Mouse (Mus musculus): ENCODE measurements around the gene Hnrnpc.

Gene Hnrnpc

DNA sequence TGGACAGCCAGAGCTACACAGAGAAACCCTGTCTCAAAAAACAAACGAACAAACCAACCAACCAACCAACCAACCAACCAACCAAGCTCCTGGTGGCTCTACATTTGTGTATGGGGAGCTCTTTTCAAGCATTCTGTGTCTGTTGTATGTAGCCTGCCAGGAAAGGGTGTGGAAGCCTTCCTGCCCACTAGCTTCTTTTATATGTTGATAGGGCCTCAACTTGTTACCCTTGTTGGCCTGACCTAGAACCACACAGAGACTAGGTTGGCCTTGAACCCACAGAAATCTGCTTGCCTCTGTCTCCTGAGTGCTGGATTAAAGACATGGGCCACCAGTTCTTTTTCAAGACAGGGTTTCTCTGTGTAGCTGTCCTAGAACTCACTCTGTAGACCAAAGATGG is 10.3 kb upstream of the Hnrnpc start:
- TF ChIP-seq GATA4 (IDR thresholded peaks at IDR 0.05; ENCODE audit: insufficient replicate concordance, low read length), result no peak

GRCm38 (mm10) chr14:52110346-52110745 is 6.5 kb upstream of the Hnrnpc start, which contains the start of gene Rpgrip1:
Gene Rpgrip1, plus strand, starts transcription at chr14:52110704.
- TF ChIP-seq GATA4 (IDR thresholded peaks at IDR 0.05; ENCODE audit: insufficient replicate concordance, low read length), result no peak

DNA sequence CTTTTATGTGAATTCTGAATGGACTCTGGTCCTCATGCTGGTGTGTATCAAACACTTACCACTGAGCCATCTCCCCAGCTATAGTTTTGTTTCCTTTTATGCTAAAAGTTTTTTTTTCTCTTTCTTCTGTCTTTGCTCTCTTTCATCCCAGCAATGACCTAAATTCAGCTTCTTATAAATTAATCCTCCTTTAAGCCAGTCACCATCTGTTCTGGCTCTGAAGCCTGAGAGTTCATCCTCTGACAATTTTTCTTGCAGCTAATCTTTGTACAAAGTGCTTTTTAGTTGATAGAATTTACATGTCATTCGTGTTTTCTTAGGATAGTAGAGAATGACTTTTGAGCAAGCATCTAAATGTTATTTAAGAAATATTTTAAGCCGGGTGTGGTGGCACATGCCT is 4.2 kb upstream of the Hnrnpc start:
- no peak for TF ChIP-seq GATA4 (IDR thresholded peaks at IDR 0.05; ENCODE audit: insufficient replicate concordance, low read length)

DNA sequence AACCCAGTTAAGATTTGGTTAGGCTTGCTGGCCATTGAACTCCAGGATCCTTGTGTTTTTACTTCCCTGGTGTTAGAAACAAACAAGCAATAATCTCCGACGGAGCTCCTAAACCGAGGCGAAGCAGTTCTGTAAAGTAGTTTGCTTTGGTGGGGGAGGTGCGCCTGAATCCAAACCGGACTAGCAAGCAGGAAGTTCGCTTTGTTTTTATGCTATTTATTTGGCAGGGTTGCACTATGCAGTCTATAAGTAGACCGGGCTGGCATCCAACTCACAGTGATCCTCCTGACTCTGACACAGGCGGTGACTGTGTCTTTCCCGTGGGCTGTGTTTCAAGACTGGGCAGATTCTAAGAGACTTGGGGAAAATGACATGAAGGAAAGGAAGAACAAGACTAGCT is 2.9 kb upstream of the Hnrnpc start:
- TF ChIP-seq GATA4 (IDR thresholded peaks at IDR 0.05; ENCODE audit: insufficient replicate concordance, low read length), result no peak

GRCm38 (mm10) chr14:52105308-52105707 is 1.5 kb upstream of the Hnrnpc start:
- TF ChIP-seq GATA4 (IDR thresholded peaks at IDR 0.05; ENCODE audit: insufficient replicate concordance, low read length), result no peak

- TF ChIP-seq GATA4 (IDR thresholded peaks at IDR 0.05; ENCODE audit: insufficient replicate concordance, low read length), result no peak
Measured at GRCm38 (mm10) chr14:52104677-52105285, 953 bp upstream of the Hnrnpc start.

DNA sequence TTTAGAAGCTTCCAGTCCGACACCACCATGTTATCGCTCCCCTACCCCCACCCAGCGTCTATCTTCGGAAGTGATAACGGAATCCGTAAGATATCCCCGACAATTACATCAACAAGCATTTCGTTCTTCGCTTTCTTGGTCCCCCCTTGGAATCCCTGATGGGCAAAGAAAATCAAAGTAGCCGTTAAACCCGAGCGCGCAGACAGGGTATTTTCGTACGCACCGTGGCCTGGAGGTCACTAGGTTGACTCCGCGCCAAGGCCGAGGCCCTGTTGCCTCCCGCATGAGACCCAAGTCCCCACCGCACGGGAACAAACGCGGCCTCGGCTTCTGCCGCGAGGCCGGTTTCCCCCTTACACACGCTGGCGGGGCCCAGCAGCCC is 363 bp downstream of the Hnrnpc start:
- peak; percentile 8; the same call in 1 of the 2 replicates for TF ChIP-seq GATA4 (IDR thresholded peaks at IDR 0.05; ENCODE audit: insufficient replicate concordance, low read length)

DNA sequence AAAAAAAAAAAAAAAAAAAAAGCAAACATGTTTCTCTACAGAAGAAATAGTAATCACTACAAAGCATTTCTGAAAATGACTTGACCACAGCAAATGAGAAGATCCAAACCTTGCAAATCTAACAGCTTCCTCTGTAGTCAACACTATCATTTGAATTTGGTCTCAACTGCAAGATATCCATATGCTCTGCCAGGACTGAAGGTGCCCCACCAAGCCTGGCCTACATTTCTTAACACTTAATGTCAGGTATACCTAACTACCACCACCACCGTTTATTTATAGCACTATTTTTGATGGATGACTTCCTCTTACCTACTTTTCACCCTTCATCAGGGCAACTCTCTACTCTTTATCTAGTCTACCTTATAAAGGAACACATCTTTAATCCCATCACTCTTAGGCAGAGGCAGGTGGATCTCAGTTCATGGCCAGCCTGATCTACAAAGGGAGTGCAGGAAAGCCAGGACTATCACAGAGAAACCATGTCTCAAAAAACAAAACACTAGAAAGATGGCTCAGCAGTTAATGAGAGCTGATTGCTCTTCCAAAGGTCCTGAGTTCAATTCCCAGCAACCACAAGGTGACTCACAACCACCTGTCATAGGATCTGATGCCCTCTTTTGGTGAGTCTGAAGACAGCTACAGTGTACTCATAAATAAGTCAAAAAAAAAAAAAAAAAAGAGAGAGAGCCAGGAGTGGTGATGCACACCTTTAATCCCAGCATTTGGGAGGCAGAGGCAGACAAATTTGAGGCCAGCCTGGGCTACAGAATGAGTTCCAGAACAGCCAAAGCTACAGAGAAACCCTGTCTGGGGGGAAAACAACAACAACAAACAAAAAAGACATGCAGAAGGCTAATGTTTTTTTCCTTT is 2.3 kb downstream of the Hnrnpc start:
- no peak for TF ChIP-seq GATA4 (IDR thresholded peaks at IDR 0.05; ENCODE audit: insufficient replicate concordance, low read length)

DNA sequence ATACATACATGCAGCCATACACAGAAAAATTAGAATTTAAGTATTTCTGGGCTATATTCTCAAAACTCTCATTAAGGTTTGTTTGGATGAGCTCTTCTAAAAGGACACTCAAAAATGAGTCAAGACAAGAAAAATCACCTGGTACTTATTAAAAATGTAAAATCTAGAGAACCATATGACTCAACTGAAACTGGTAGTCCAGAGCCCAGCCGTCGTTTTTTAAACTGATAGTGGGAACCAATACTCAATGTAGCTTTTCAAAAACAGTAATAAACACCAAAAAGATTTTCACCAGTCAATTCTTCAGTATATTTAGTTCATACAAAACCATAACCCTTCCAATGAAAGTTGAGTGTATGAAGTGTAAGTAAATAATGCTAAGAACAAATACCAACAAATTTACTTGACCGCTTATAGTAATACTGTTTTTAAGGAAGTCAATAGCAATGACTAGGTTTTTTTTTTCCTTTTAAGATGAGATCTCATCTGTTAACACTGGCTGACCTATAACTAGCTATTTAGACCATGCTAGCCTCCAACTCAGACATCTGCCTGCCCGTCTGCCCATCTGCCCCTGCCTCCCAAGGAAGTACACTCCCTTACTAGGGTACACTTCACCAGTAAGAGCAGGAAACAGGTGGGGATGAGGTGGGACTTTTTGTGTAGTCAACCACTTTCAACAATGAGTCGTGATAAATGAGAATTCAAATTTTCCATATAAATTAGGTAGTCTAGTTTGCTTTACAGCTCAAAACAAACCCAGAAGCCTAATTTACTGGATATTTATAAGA is 3.5 kb downstream of the Hnrnpc start:
- TF ChIP-seq GATA4 (IDR thresholded peaks at IDR 0.05; ENCODE audit: insufficient replicate concordance, low read length), result no peak

DNA sequence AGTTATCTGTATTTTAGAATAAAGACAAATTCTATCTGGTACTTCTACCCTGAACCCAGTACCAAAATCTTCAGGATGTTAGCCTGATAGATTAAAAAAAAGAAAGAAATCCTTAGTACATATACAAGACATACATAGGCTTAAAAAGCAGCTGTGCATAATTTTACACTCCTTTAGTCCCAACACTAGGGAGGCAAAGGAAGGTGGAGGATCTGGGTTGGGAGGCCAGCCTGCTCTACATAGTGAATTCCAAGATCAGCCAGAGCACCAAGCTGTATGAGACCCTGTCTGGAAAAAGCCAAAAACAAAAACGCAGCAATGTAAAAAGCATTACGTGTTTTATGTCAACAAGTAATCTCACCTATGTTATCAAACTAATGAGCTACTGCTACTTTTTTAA is 4.3 kb downstream of the Hnrnpc start:
- no peak for TF ChIP-seq GATA4 (IDR thresholded peaks at IDR 0.05; ENCODE audit: insufficient replicate concordance, low read length)

DNA sequence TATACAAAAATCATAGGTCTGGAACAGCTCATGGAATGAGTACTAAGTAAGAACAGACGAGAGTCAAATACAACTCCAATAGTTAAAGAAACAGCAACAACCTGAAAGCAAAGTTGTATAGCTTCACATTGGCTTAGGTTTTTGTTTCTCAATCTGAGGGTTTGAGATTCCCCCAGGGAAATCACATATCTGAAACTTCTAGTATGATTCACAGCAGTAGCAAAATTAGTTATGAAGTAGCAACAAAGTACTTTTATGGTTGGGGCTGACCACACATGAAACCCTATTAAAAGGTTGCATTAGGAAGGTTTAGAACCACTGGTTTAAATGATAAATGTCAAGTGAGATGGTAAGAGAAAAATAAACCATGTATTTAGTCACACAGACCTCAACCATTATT is 9.3 kb downstream of the Hnrnpc start:
- no peak for TF ChIP-seq GATA4 (IDR thresholded peaks at IDR 0.05; ENCODE audit: insufficient replicate concordance, low read length)

DNA sequence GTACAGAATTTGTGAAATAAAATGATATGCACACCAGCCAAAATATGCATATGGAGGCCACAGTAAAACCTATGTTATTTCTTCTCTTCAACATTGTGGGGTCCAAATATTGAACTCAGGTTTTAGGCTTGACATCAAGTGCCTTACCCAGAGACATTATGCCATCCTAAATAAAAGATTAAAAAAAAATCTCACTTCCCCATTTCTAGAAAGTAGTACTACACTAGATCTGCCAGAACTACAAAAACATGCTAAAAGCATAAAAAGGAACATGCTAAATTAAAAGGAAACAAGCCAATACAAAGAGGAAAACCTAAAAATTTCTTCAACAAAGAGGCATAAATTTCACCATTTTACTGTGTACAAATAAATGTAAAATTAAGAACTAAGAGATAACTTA is 20.7 kb downstream of the Hnrnpc start:
- no peak for TF ChIP-seq GATA4 (IDR thresholded peaks at IDR 0.05; ENCODE audit: insufficient replicate concordance, low read length)

DNA sequence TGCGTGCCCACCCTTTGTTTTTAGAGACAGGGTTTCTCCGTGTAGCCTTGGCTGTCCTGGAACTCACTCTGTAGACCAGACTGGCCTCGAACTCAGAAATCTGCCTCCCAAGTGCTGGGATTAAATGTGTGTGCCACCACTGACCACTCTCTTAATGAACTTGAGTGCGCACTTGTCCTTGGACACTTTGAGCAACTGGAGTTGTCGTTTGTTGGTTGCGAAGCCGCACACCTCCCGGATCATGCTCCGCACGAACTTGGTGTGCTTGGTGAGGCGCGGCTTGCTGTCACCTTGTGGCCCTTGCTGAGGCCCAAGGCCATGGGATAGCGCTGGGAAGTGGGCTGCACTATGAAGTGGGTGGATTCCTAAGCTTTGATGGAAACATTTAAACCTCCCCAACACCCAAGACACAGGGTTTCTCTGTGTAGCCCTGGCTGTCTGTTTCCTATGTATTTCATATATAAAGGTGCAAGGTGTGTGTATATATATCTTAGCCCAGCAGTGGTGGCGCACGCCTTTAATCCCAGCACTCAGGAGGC is 32.2 kb downstream of the Hnrnpc start:
- TF ChIP-seq GATA4 (IDR thresholded peaks at IDR 0.05; ENCODE audit: insufficient replicate concordance, low read length), result no peak

- TF ChIP-seq GATA4 (IDR thresholded peaks at IDR 0.05; ENCODE audit: insufficient replicate concordance, low read length), result no peak
Measured at GRCm38 (mm10) chr14:52066135-52066534, 37.7 kb downstream of the Hnrnpc start.

- TF ChIP-seq GATA4 (IDR thresholded peaks at IDR 0.05; ENCODE audit: insufficient replicate concordance, low read length), result no peak
Measured at GRCm38 (mm10) chr14:52061798-52062197, 42.0 kb downstream of the Hnrnpc start.
